Mouse (Mus musculus): ENCODE results near the gene Tfap2c.

Tfap2c gene

DNA sequence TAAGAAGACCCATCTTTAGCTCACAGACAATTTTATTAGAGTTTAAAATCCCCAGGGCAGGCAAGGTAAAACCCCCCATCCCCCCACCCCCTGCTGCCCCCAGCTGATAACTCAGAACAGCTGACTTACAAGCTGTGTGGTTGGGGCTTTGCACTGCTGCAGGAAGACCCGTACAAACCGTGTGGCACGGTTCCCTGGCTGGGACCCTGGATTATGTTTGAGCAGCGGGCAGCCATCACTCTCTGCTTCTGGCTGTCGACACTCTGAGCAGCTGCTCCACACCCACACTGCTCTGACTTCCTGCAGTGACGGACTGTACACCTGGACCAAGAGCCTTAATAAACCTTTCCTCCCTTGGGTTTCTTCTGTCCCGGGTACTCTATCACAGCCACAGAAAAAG, 56.2 kb downstream of the Tfap2c start:
- in situ Hi-C loops (cut with MboI, MseI), result no loop called here

GRCm38 (mm10) chr2:172607710-172608109, 58.3 kb downstream of the Tfap2c start:
- in situ Hi-C loops (cut with MboI, MseI), result no loop called here

All from T-helper 17 cell (primary cell).